ENCODE assay signal across 23 mouse cellular contexts in the genomic region with DNA sequence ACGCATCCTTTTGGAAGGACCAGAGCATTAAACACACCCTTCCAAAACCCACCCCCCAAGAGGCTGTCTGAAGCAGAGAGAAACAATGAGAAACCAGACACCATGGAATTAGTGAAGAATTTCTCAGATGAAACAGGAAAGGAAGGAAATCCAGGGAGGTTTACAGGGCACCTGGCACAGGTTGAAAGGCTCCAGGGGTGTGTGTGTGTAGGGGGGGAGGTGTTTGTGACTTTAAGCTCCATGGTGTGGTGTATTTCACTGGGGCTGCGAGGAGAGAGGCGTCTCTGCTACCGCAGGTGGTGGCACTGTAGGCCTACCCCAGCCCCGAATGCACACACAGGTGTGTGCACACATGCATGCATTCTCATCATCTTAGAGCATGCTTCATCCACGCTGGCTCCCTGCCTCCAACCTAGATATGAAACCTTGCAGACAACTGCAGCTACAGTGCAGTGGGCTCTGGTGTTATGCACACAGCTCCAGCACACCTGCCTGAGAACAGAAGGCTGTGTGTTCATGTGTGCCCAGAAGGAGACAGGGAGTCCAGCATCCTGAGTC. TPM values are rescaled to one million over a fixed set of nuclear protein-coding genes. Genes with fewer than 3 reads are reported as not detected.
A peak's percentile ranks its signal among the peaks of the same experiment; 100 is the strongest.
DNase-seq lines count a peak whose midpoint lies in the region; ATAC-seq and TF ChIP-seq lines count a peak whose summit lies in the region.
"Had no signal": no experiment of that assay in that cellular context is flagged by ENCODE, and none has a peak within 500 bp of the region (broad histone marks: within the 10 kb centered on the region; RNA-seq: fewer than 3 reads in every experiment).

No protein-coding gene starts in this region.

- no peak overlapping the region for H3K4me2 ChIP-seq in embryonic facial prominence, embryonic 13.5 days
- no peak overlapping the region for H3K4me2 ChIP-seq in hindbrain, embryonic 16.5 days (ENCODE audit: low read length)
- no peak overlapping the region for H3K4me2 ChIP-seq in hindbrain, embryonic 12.5 days (replicated peaks)
- no peak overlapping the region for H3K4me2 ChIP-seq in myocyte (ENCODE audit: low read depth)
- H3K4me2 ChIP-seq: embryonic facial prominence, embryonic 15.5 days; forebrain, embryonic 15.5 days; heart, embryonic 13.5 days; intestine, embryonic 15.5 days had no signal

- H3K4me1 ChIP-seq in embryonic facial prominence, embryonic 13.5 days = peaks cover 26% of the 10 kb centered on the region
- H3K4me1 ChIP-seq in embryonic facial prominence, embryonic 10.5 days = peaks cover 27% of the 10 kb centered on the region
- peaks cover 9% of the 10 kb centered on the region for H3K4me1 ChIP-seq in hindbrain, embryonic 16.5 days (ENCODE audit: control insufficient read depth, insufficient read depth, low read depth, low read length)
- H3K4me1 ChIP-seq in hindbrain, embryonic 12.5 days = peaks cover 12% of the 10 kb centered on the region

- peaks cover 18% of the 10 kb centered on the region; the same call in 1 of the 2 replicates for H3K27me3 ChIP-seq in embryonic facial prominence, embryonic 13.5 days
- H3K27me3 ChIP-seq in embryonic facial prominence, embryonic 10.5 days (replicated peaks; ENCODE audit: low read depth, poor library complexity, severe bottlenecking) = peaks cover 84% of the 10 kb centered on the region
- H3K27me3 ChIP-seq in hindbrain, embryonic 16.5 days (replicated peaks; ENCODE audit: control insufficient read depth, insufficient read depth, low read length) = no peaks in the 10 kb centered on the region
- peaks cover 24% of the 10 kb centered on the region for H3K27me3 ChIP-seq in hindbrain, embryonic 12.5 days
- no peaks in the 10 kb centered on the region for H3K27me3 ChIP-seq in myocyte (ENCODE audit: control insufficient read depth, insufficient read depth, insufficient read length)
- H3K27me3 ChIP-seq: forebrain, embryonic 15.5 days; intestine, embryonic 15.5 days; Patski had no signal

- peaks cover 14% of the 10 kb centered on the region; the same call in 1 of the 2 replicates for H3K36me3 ChIP-seq in embryonic facial prominence, embryonic 13.5 days
- H3K36me3 ChIP-seq in embryonic facial prominence, embryonic 10.5 days (replicated peaks) = 0 out of 2 replicates have a peak, but pooled peaks cover 3% of the 10 kb centered on the region
- H3K36me3 ChIP-seq in hindbrain, embryonic 16.5 days (ENCODE audit: control insufficient read depth, insufficient read depth, low read length) = no peaks in the 10 kb centered on the region
- H3K36me3 ChIP-seq in hindbrain, embryonic 12.5 days = no peaks in the 10 kb centered on the region
- H3K36me3 ChIP-seq in myocyte (ENCODE audit: control insufficient read depth, insufficient read depth) = no peaks in the 10 kb centered on the region
- H3K36me3 ChIP-seq: forebrain, embryonic 15.5 days; intestine, embryonic 15.5 days had no signal

- no peak for ATAC-seq in embryonic facial prominence, embryonic 13.5 days (ENCODE audit: insufficient number of reproducible peaks, insufficient read depth, low FRiP score, low TSS enrichment, low read depth)
- ATAC-seq in hindbrain, embryonic 16.5 days = no peak
- ATAC-seq in hindbrain, embryonic 12.5 days (ENCODE audit: low FRiP score) = no peak
- ATAC-seq: activated CD4-positive, CD25-positive, alpha-beta regulatory T cell, adult 4 months; forebrain, embryonic 15.5 days; hindbrain, postnatal 0 days; intestine, embryonic 15.5 days; Patski had no signal

- peak overlapping the region; percentile 46; the same call in 1 of the 2 replicates for H3K9ac ChIP-seq in embryonic facial prominence, embryonic 13.5 days
- H3K9ac ChIP-seq in hindbrain, embryonic 16.5 days (ENCODE audit: low read depth, low read length) = 0 out of 2 replicates have a peak overlapping the region, but pooled peaks have one; percentile 0
- H3K9ac ChIP-seq in hindbrain, embryonic 12.5 days = no peak overlapping the region
- H3K9ac ChIP-seq: embryonic facial prominence, embryonic 15.5 days; forebrain, embryonic 15.5 days; heart, embryonic 13.5 days; intestine, embryonic 15.5 days had no signal

- H3K4me3 ChIP-seq in embryonic facial prominence, embryonic 13.5 days = no peak overlapping the region
- H3K4me3 ChIP-seq in embryonic facial prominence, embryonic 10.5 days = no peak overlapping the region
- H3K4me3 ChIP-seq in hindbrain, embryonic 16.5 days (ENCODE audit: low read length) = no peak overlapping the region
- no peak overlapping the region for H3K4me3 ChIP-seq in hindbrain, embryonic 12.5 days
- H3K4me3 ChIP-seq in myocyte = no peak overlapping the region
- H3K4me3 ChIP-seq: embryonic facial prominence, embryonic 15.5 days; forebrain, embryonic 15.5 days; heart, embryonic 13.5 days; intestine, embryonic 15.5 days had no signal

- no peak for DNase-seq in embryonic facial prominence, embryonic 10.5 days (ENCODE audit: low spot score)
- DNase-seq in A20 (ENCODE audit: low read depth, low spot score) = peak; percentile 61
- no peak for DNase-seq in frontal cortex, adult 2 months (ENCODE audit: extremely low spot score in 1 of 2, low spot score in 1 of 2)
- no peak for DNase-seq in frontal cortex, postnatal 10 days (ENCODE audit: low spot score in 2 of 2)
- DNase-seq: adrenal gland, adult 2 months; cerebellum, adult 11-12 months; cerebellum, adult 9-10 months; cerebellum, postnatal 25 days; gastrocnemius, postnatal 36 days; heart, adult 11 months; heart, postnatal 36 days; kidney, adult 18-20 months had no signal

- H3ac ChIP-seq in myocyte (ENCODE audit: control insufficient read depth, insufficient read length) = no peak overlapping the region

- no peaks in the 10 kb centered on the region for H3K79me2 ChIP-seq in myocyte (ENCODE audit: control insufficient read depth, insufficient read depth)

- 44% methylated on average over 6 of the region's 6 CpGs for WGBS in embryonic facial prominence, embryonic 13.5 days
- WGBS in embryonic facial prominence, embryonic 10.5 days = 68% methylated on average over 6 of the region's 6 CpGs
- 55% methylated on average over 6 of the region's 6 CpGs for WGBS in hindbrain, embryonic 16.5 days
- 67% methylated on average over 6 of the region's 6 CpGs for WGBS in hindbrain, embryonic 12.5 days

- no peak overlapping the region for H3K27ac ChIP-seq in embryonic facial prominence, embryonic 13.5 days
- H3K27ac ChIP-seq in embryonic facial prominence, embryonic 10.5 days (replicated peaks) = no peak overlapping the region
- no peak overlapping the region; the same call in 1 of the 2 replicates for H3K27ac ChIP-seq in hindbrain, embryonic 16.5 days (ENCODE audit: low read depth, low read length)
- no peak overlapping the region for H3K27ac ChIP-seq in hindbrain, embryonic 12.5 days
- H3K27ac ChIP-seq: embryonic facial prominence, embryonic 15.5 days; forebrain, embryonic 15.5 days; heart, embryonic 13.5 days; hindbrain, postnatal 0 days; intestine, embryonic 15.5 days had no signal

- H3K9me3 ChIP-seq in embryonic facial prominence, embryonic 13.5 days = no peaks in the 10 kb centered on the region
- 0 out of 2 replicates have a peak, but pooled peaks cover 3% of the 10 kb centered on the region for H3K9me3 ChIP-seq in embryonic facial prominence, embryonic 10.5 days
- no peaks in the 10 kb centered on the region for H3K9me3 ChIP-seq in hindbrain, embryonic 16.5 days (ENCODE audit: control insufficient read depth, low read length)
- H3K9me3 ChIP-seq in hindbrain, embryonic 12.5 days (replicated peaks) = 0 out of 2 replicates have a peak, but pooled peaks cover 4% of the 10 kb centered on the region
- H3K9me3 ChIP-seq: embryonic facial prominence, embryonic 15.5 days; forebrain, embryonic 15.5 days; intestine, embryonic 15.5 days had no signal

- TF ChIP-seq POLR2A in myocyte (IDR thresholded peaks at IDR 0.05; ENCODE audit: insufficient read length, low read depth) = no peak

TF ChIP-seq in myocyte, 11 proteins besides CTCF, POLR2A, EP300 and RAD21:
- TF ChIP-seq POLR2AphosphoS2 (IDR thresholded peaks at IDR 0.05; ENCODE audit: insufficient read length, low read depth) (peak; percentile 65), SRF (IDR thresholded peaks at IDR 0.05; ENCODE audit: control insufficient read depth, insufficient read length, low read depth) (no peak), TCF12 (IDR thresholded peaks at IDR 0.05; ENCODE audit: insufficient read depth, poor library complexity, severe bottlenecking) (no peak)

RNA-seq across cellular contexts. Expression of a gene that starts 12.1 kb away (rescaled TPM):
- polyA plus RNA-seq in embryonic facial prominence, embryonic 13.5 days (2015; fragmentation: Nextera tagmentation; extraction: Ambion mirVana) = 13.0 and 14.4 TPM in 2 replicates
- polyA plus RNA-seq in embryonic facial prominence, embryonic 10.5 days (2016; fragmentation: Nextera tagmentation; extraction: Ambion mirVana) = 4.7 and 5.2 TPM in 2 replicates
- polyA plus RNA-seq in hindbrain, embryonic 16.5 days (2015; fragmentation: Nextera tagmentation; extraction: Ambion mirVana) = 23.4 and 24.8 TPM in 2 replicates
- polyA plus RNA-seq in hindbrain, embryonic 12.5 days (2016; fragmentation: Nextera tagmentation; extraction: Ambion mirVana) = 13.2 and 15.0 TPM in 2 replicates
- polyA plus RNA-seq in myocyte (2012; fragmentation: generic; extraction: Trizol) = 29.9 TPM
- polyA plus RNA-seq in frontal cortex, adult 2 months (2012; rRNA removed) = 45.4 and 46.4 TPM in 2 replicates

RNA-seq across cellular contexts. Expression of a gene that starts 33.2 kb away (rescaled TPM):
- 6.8 and 10.7 TPM in 2 replicates for polyA plus RNA-seq in embryonic facial prominence, embryonic 13.5 days (2015; fragmentation: Nextera tagmentation; extraction: Ambion mirVana)
- 11.6 and 12.4 TPM in 2 replicates for polyA plus RNA-seq in embryonic facial prominence, embryonic 10.5 days (2016; fragmentation: Nextera tagmentation; extraction: Ambion mirVana)
- 8.5 and 9.5 TPM in 2 replicates for polyA plus RNA-seq in hindbrain, embryonic 16.5 days (2015; fragmentation: Nextera tagmentation; extraction: Ambion mirVana)
- 9.9 and 11.6 TPM in 2 replicates for polyA plus RNA-seq in hindbrain, embryonic 12.5 days (2016; fragmentation: Nextera tagmentation; extraction: Ambion mirVana)
- 4.9 TPM for polyA plus RNA-seq in myocyte (2012; fragmentation: generic; extraction: Trizol)
- 6.9 and 7.6 TPM in 2 replicates for polyA plus RNA-seq in frontal cortex, adult 2 months (2012; rRNA removed)

RNA-seq across cellular contexts. Expression of a gene that starts 51.2 kb away (rescaled TPM):
- 54.4 and 64.8 TPM in 2 replicates for polyA plus RNA-seq in embryonic facial prominence, embryonic 13.5 days (2015; fragmentation: Nextera tagmentation; extraction: Ambion mirVana)
- 150 and 152 TPM in 2 replicates for polyA plus RNA-seq in embryonic facial prominence, embryonic 10.5 days (2016; fragmentation: Nextera tagmentation; extraction: Ambion mirVana)
- polyA plus RNA-seq in hindbrain, embryonic 16.5 days (2015; fragmentation: Nextera tagmentation; extraction: Ambion mirVana) = 10.7 and 14.0 TPM in 2 replicates
- polyA plus RNA-seq in hindbrain, embryonic 12.5 days (2016; fragmentation: Nextera tagmentation; extraction: Ambion mirVana) = 60.5 and 62.5 TPM in 2 replicates
- 10.2 TPM for polyA plus RNA-seq in myocyte (2012; fragmentation: generic; extraction: Trizol)
- 2.8 and 3.3 TPM in 2 replicates for polyA plus RNA-seq in frontal cortex, adult 2 months (2012; rRNA removed)
